Mouse (Mus musculus) kidney, embryonic 16.5 days (tissue): ENCODE measurements around the gene Aldob. TPM values are rescaled to one million over a fixed set of nuclear protein-coding genes. Genes with fewer than 3 reads are reported as not detected.

Experiments used
- ATAC-seq: fragments of 200-750 bp; cut with Nextera tagmentation; 2 replicates; pipeline ENCODE4 v1.8.0; 2017; ENCODE audit warnings: moderate TSS enrichment; ENCODE audit not compliant: low FRiP score, low TSS enrichment
- H3K27ac ChIP-seq: fragments of 300-500 bp; sonication (generic); 2 replicates; pipeline ENCODE4 v1.5.1; 2014; ENCODE audit warnings: low read length
- H3K27me3 ChIP-seq: fragments of 300-500 bp; sonication (generic); 2 replicates; pipeline ENCODE4 v1.6.1; 2014; ENCODE audit warnings: low read length, control low read depth, mixed read lengths; ENCODE audit not compliant: insufficient read depth
- H3K36me3 ChIP-seq: fragments of 300-500 bp; sonication (generic); 2 replicates; pipeline ENCODE4 v1.6.1; 2014; ENCODE audit warnings: low read length, control low read depth, mixed read lengths; ENCODE audit not compliant: insufficient read depth
- H3K4me1 ChIP-seq: fragments of 300-500 bp; sonication (generic); 2 replicates; pipeline ENCODE4 v1.6.1; 2014; ENCODE audit warnings: low read length, control low read depth, mixed read lengths; ENCODE audit not compliant: insufficient read depth
- H3K4me2 ChIP-seq: fragments of 300-500 bp; sonication (generic); replicated peaks from 2 replicates; pipeline ENCODE4 v1.6.1; 2014; ENCODE audit warnings: low read depth, low read length
- H3K4me3 ChIP-seq: fragments of 300-500 bp; sonication (generic); 2 replicates; pipeline ENCODE4 v1.5.1; 2014; ENCODE audit warnings: mild to moderate bottlenecking, low read length
- H3K9ac ChIP-seq: fragments of 300-500 bp; sonication (generic); replicated peaks from 2 replicates; pipeline ENCODE4 v1.6.1; 2014; ENCODE audit warnings: low read length
- H3K9me3 ChIP-seq: fragments of 300-500 bp; sonication (generic); 2 replicates; pipeline ENCODE4 v1.6.1; 2016; ENCODE audit warnings: low read length, control low read depth
- WGBS: fragments of 180-500 bp; shearing (Covaris S2); extraction: QIAGEN DNeasy Blood & Tissue Kit; methylation state at CpG from one replicate; pipeline ENCODE4 v1.1.7; 2014; 5-methylcytosine and 5-hydroxymethylcytosine counted together
- polyA plus RNA-seq: library from polyadenylated mRNA; unstranded; fragments of >200 nt; fragmentation: Nextera tagmentation; extraction: Ambion mirVana; gene quantifications from 2 replicates; pipeline ENCODE4 v1.2.1, GENCODE M21; 2015

The Aldob gene
- polyA plus RNA-seq, 1 experiment from 2014 or later: 493 TPM

- no peaks in the 10 kb centered on the region for H3K9me3 ChIP-seq
- H3K4me2 ChIP-seq: no peak overlapping the region
- peak; percentile 86 for ATAC-seq
- no peaks in the 10 kb centered on the region for H3K27me3 ChIP-seq
- H3K9ac ChIP-seq: no peak overlapping the region
- 23% methylated on average over 3 of the region's 3 CpGs for WGBS
- H3K4me1 ChIP-seq: no peaks in the 10 kb centered on the region
- H3K4me3 ChIP-seq: no peak overlapping the region
- H3K36me3 ChIP-seq: no peaks in the 10 kb centered on the region
- H3K27ac ChIP-seq: no peak overlapping the region
Measured at GRCm38 (mm10) chr4:49567613-49568012, 18.3 kb upstream of the Aldob start.

GRCm38 (mm10) chr4:49559915-49560772 is 10.8 kb upstream of the Aldob start:
- Histone ChIP-seq H3K27ac (no peak overlapping the region), H3K4me3 (no peak overlapping the region), H3K4me1 (0 out of 2 replicates have a peak, but pooled peaks cover 4% of the 10 kb centered on the region), H3K9me3 (no peaks in the 10 kb centered on the region), H3K27me3 (no peaks in the 10 kb centered on the region), H3K36me3 (no peaks in the 10 kb centered on the region), H3K4me2 (no peak overlapping the region), H3K9ac (no peak overlapping the region)
- 54% methylated on average over 20 of the region's 20 CpGs for WGBS
- ATAC-seq: peak; percentile 57

- no peak overlapping the region for H3K4me2 ChIP-seq
- H3K9ac ChIP-seq: no peak overlapping the region
- H3K4me3 ChIP-seq: no peak overlapping the region
- no peaks in the 10 kb centered on the region for H3K9me3 ChIP-seq
- H3K36me3 ChIP-seq: no peaks in the 10 kb centered on the region
- 0 out of 2 replicates have a peak, but pooled peaks cover 4% of the 10 kb centered on the region for H3K4me1 ChIP-seq
- ATAC-seq: no peak
- no peak overlapping the region for H3K27ac ChIP-seq
- WGBS: 80% methylated on average over 2 of the region's 2 CpGs
- H3K27me3 ChIP-seq: no peaks in the 10 kb centered on the region
Measured at GRCm38 (mm10) chr4:49558181-49558580, 8.8 kb upstream of the Aldob start.

GRCm38 (mm10) chr4:49557375-49557774 is 8.0 kb upstream of the Aldob start:
- Histone ChIP-seq H3K27ac (no peak overlapping the region), H3K9ac (no peak overlapping the region), H3K9me3 (no peaks in the 10 kb centered on the region), H3K4me2 (no peak overlapping the region), H3K4me3 (no peak overlapping the region), H3K4me1 (0 out of 2 replicates have a peak, but pooled peaks cover 4% of the 10 kb centered on the region), H3K36me3 (no peaks in the 10 kb centered on the region), H3K27me3 (no peaks in the 10 kb centered on the region)
- no peak for ATAC-seq
- WGBS: 98% methylated on average over 7 of the region's 7 CpGs

- WGBS: 43% methylated on average over 5 of the region's 5 CpGs
- H3K27ac ChIP-seq: no peak overlapping the region
- no peak overlapping the region for H3K4me3 ChIP-seq
- H3K4me1 ChIP-seq: no peaks in the 10 kb centered on the region
- peak; percentile 96 for ATAC-seq
- no peaks in the 10 kb centered on the region for H3K9me3 ChIP-seq
- H3K27me3 ChIP-seq: no peaks in the 10 kb centered on the region
- no peak overlapping the region for H3K9ac ChIP-seq
- H3K4me2 ChIP-seq: no peak overlapping the region
- H3K36me3 ChIP-seq: no peaks in the 10 kb centered on the region
Measured at GRCm38 (mm10) chr4:49553380-49553779, 4.0 kb upstream of the Aldob start.

GRCm38 (mm10) chr4:49547544-49548219 is 1.7 kb downstream of the Aldob start:
- H3K36me3 ChIP-seq: no peaks in the 10 kb centered on the region
- peak overlapping the region; percentile 46; the same call in 1 of the 2 replicates for H3K9ac ChIP-seq
- no peaks in the 10 kb centered on the region for H3K9me3 ChIP-seq
- H3K4me1 ChIP-seq: no peaks in the 10 kb centered on the region
- H3K4me3 ChIP-seq: peak overlapping the region; percentile 27
- WGBS: 69% methylated on average over 7 of the region's 7 CpGs
- peak overlapping the region; percentile 89 for H3K27ac ChIP-seq
- 0 out of 2 replicates have a peak overlapping the region, but pooled peaks have one; percentile 2 for H3K4me2 ChIP-seq
- H3K27me3 ChIP-seq: no peaks in the 10 kb centered on the region
- peak; percentile 57; the same call in 1 of the 2 replicates for ATAC-seq

GRCm38 (mm10) chr4:49546873-49547543 is 2.3 kb downstream of the Aldob start:
- 49% methylated on average over 6 of the region's 6 CpGs for WGBS
- Histone ChIP-seq H3K9me3 (no peaks in the 10 kb centered on the region), H3K27me3 (no peaks in the 10 kb centered on the region), H3K27ac (peak overlapping the region; percentile 13; the same call in 1 of the 2 replicates), H3K9ac (no peak overlapping the region), H3K4me1 (no peaks in the 10 kb centered on the region), H3K4me3 (no peak overlapping the region), H3K36me3 (no peaks in the 10 kb centered on the region), H3K4me2 (no peak overlapping the region)
- ATAC-seq: peak; percentile 80

- 79% methylated on average over 2 of the region's 2 CpGs for WGBS
- Histone ChIP-seq H3K9ac (no peak overlapping the region), H3K4me1 (no peaks in the 10 kb centered on the region), H3K27ac (peak overlapping the region; percentile 13; the same call in 1 of the 2 replicates), H3K36me3 (no peaks in the 10 kb centered on the region), H3K27me3 (no peaks in the 10 kb centered on the region), H3K4me2 (0 out of 2 replicates have a peak overlapping the region, but pooled peaks have one; percentile 14), H3K9me3 (no peaks in the 10 kb centered on the region), H3K4me3 (no peak overlapping the region)
- no peak for ATAC-seq
Measured at GRCm38 (mm10) chr4:49546026-49546425, 3.3 kb downstream of the Aldob start.

GRCm38 (mm10) chr4:49540966-49541365 is 8.4 kb downstream of the Aldob start:
- 71% methylated on average over 3 of the region's 3 CpGs for WGBS
- Histone ChIP-seq H3K36me3 (no peaks in the 10 kb centered on the region), H3K4me2 (no peak overlapping the region), H3K4me3 (no peak overlapping the region), H3K27ac (no peak overlapping the region), H3K9me3 (no peaks in the 10 kb centered on the region), H3K4me1 (no peaks in the 10 kb centered on the region), H3K27me3 (no peaks in the 10 kb centered on the region), H3K9ac (no peak overlapping the region)
- ATAC-seq: no peak
